Mouse (Mus musculus) cortical plate, adult 2 months (tissue): ENCODE measurements around the gene Slc44a3.

Source experiments
- CTCF ChIP-seq: fragments of 200-500 bp; IDR thresholded peaks from 2 replicates; pipeline ENCODE4 v1.5.1; 2011; ENCODE audit warnings: mild to moderate bottlenecking, control low read depth, low read length; ENCODE audit not compliant: insufficient read depth; ENCODE audit errors: extremely low read depth
- POLR2A ChIP-seq: fragments of 200-500 bp; IDR thresholded peaks from 2 replicates; pipeline ENCODE4 v1.6.1; 2011; ENCODE audit warnings: mild to moderate bottlenecking, low read length, control low read depth; ENCODE audit not compliant: insufficient read depth; ENCODE audit errors: extremely low read depth

GRCm38 (mm10) chr3:121532176-121532575 lies at the start of gene Slc44a3:
- TF ChIP-seq CTCF (no peak), POLR2A (no peak)
